Mouse (Mus musculus) ES-Bruce4 (cell line): ENCODE measurements around the gene Casz1.

ENCODE experiments used
- CTCF ChIP-seq: IDR thresholded peaks from one replicate; pipeline ENCODE4 v1.8.1; 2011; ENCODE audit warnings: low read depth, low read length
- EP300 ChIP-seq: IDR thresholded peaks from 2 replicates; pipeline ENCODE4 v1.6.1; 2011; ENCODE audit warnings: low read depth, low read length; ENCODE audit not compliant: insufficient read depth
- POLR2A ChIP-seq: IDR thresholded peaks from one replicate; pipeline ENCODE4 v1.8.1; 2011; ENCODE audit warnings: low read length; ENCODE audit not compliant: insufficient read depth

DNA sequence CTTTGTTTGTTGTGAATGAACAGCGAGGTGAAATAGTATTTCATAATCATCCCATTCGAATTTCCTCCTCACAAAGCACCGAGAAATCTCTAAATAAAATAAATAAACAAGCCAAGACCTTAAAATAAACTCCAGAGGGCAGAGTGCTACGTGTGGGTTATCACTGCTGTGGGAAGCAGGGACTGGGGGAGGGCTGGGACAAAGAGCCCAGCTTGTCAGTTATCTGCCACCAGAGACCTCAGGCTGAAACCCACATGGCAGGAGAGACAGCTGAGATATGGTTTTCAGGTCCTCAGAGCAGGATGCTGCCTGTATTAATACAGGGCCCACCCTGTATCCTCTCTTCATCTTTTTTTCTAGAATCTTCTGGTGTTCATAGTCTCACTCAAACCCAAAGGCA is 9.2 kb upstream of the Casz1 start:
- TF ChIP-seq CTCF (no peak), POLR2A (no peak), EP300 (no peak)
